Mouse (Mus musculus) brain, adult 2 months (tissue): ENCODE results near the gene Dhcr7.

ENCODE experiments used
- DNase-seq: peaks from one replicate; pipeline ENCODE4 v3.0.0; 2011; ENCODE audit warnings: low read depth, low spot score

Gene Dhcr7

GRCm38 (mm10) chr7:143833581-143834190, 10.7 kb downstream of the Dhcr7 start:
- no peak for DNase-seq

- no peak for DNase-seq
These were observed 11.4 kb downstream of the Dhcr7 start for GRCm38 (mm10) chr7:143834316-143834715.

- peak; percentile 34 for DNase-seq
These were observed 12.0 kb downstream of the Dhcr7 start for GRCm38 (mm10) chr7:143834972-143835371.

GRCm38 (mm10) chr7:143837705-143838358, 14.9 kb downstream of the Dhcr7 start:
- DNase-seq: peak; percentile 27

GRCm38 (mm10) chr7:143840121-143840520, 17.2 kb downstream of the Dhcr7 start:
- DNase-seq: no peak

GRCm38 (mm10) chr7:143841301-143841700, 18.4 kb downstream of the Dhcr7 start:
- no peak for DNase-seq

- DNase-seq: no peak
These were observed 25.3 kb downstream of the Dhcr7 start for GRCm38 (mm10) chr7:143848127-143848767.

- no peak for DNase-seq
These were observed 26.0 kb downstream of the Dhcr7 start for GRCm38 (mm10) chr7:143848768-143849482.

GRCm38 (mm10) chr7:143866538-143866937, 43.6 kb downstream of the Dhcr7 start, which contains the start of gene Gm498:
TSS of gene Gm498 (plus strand) at chr7:143866838.
- no peak for DNase-seq

GRCm38 (mm10) chr7:143868874-143869273, 45.9 kb downstream of the Dhcr7 start:
- no peak for DNase-seq

- no peak for DNase-seq
These were observed 60.8 kb downstream of the Dhcr7 start for GRCm38 (mm10) chr7:143883717-143884116.

- peak; percentile 63 for DNase-seq
These were observed 68.2 kb downstream of the Dhcr7 start for GRCm38 (mm10) chr7:143891146-143891545.

GRCm38 (mm10) chr7:143892361-143892760, 69.4 kb downstream of the Dhcr7 start:
- DNase-seq: peak; percentile 20
